Mouse (Mus musculus) ES-E14 (cell line): Measurements from ENCODE around the gene Arap1.

Experiments
- MAFK ChIP-seq: IDR thresholded peaks from 2 replicates; pipeline ENCODE4 v1.6.1; 2014; ENCODE audit warnings: mild to moderate bottlenecking, low read depth, low read length, inconsistent platforms; ENCODE audit not compliant: insufficient read depth
- ZC3H11A ChIP-seq: IDR thresholded peaks from 2 replicates; pipeline ENCODE4 v1.6.1; 2012; ENCODE audit warnings: low read depth, mild to moderate bottlenecking, inconsistent platforms, low read length, borderline replicate concordance

- TF ChIP-seq ZC3H11A (no peak), MAFK (no peak)
These were observed 56.0 kb downstream of the Arap1 start for GRCm38 (mm10) chr7:101403831-101404230.
